Mouse (Mus musculus) hindbrain, embryonic 11.5 days (tissue): ENCODE results near the gene Gatad1. TPM values are rescaled to one million over a fixed set of nuclear protein-coding genes. Genes with fewer than 3 reads are reported as not detected.
A peak's percentile ranks its signal among the peaks of the same experiment; 100 is the strongest.
"Not testable (repeated sequence)": the region's sequence is repeated elsewhere in the genome, so short reads cannot be mapped to it uniquely, and the experiment has no call there.

ENCODE experiments used
- ATAC-seq: fragments of 200-750 bp; cut with Nextera tagmentation; 2 replicates; pipeline ENCODE4 v1.8.0; 2017; ENCODE audit warnings: mild to moderate bottlenecking, moderate TSS enrichment, moderate library complexity; ENCODE audit not compliant: low FRiP score
- DNase-seq: peaks from one replicate; pipeline ENCODE4 v3.0.0-alpha.2; 2015; ENCODE audit warnings: low spot score
- H3K27ac ChIP-seq: fragments of 300-500 bp; sonication (generic); 2 replicates; pipeline ENCODE4 v1.5.1; 2014; ENCODE audit warnings: mild to moderate bottlenecking, low read depth, low read length
- H3K27me3 ChIP-seq: fragments of 300-500 bp; sonication (generic); 2 replicates; pipeline ENCODE4 v1.6.1; 2014; ENCODE audit warnings: mild to moderate bottlenecking, low read length, moderate library complexity, mixed read lengths; ENCODE audit not compliant: control insufficient read depth, insufficient read depth
- H3K36me3 ChIP-seq: fragments of 300-500 bp; sonication (generic); 2 replicates; pipeline ENCODE4 v1.6.1; 2014; ENCODE audit warnings: mild to moderate bottlenecking, low read length, moderate library complexity, mixed read lengths; ENCODE audit not compliant: control insufficient read depth, insufficient read depth
- H3K4me1 ChIP-seq: fragments of 300-500 bp; sonication (generic); replicated peaks from 2 replicates; pipeline ENCODE4 v1.6.1; 2014; ENCODE audit warnings: low read length, mixed read lengths; ENCODE audit not compliant: control insufficient read depth, insufficient read depth
- H3K4me2 ChIP-seq: fragments of 300-500 bp; sonication (generic); replicated peaks from 2 replicates; pipeline ENCODE4 v1.6.1; 2014; ENCODE audit warnings: mild to moderate bottlenecking, low read depth, low read length
- H3K4me3 ChIP-seq: fragments of 300-500 bp; sonication (generic); 2 replicates; pipeline ENCODE4 v1.5.1; 2014; ENCODE audit warnings: low read depth, low read length
- H3K9ac ChIP-seq: fragments of 300-500 bp; sonication (generic); 2 replicates; pipeline ENCODE4 v1.6.1; 2014; ENCODE audit warnings: low read depth, low read length
- H3K9me3 ChIP-seq: fragments of 300-500 bp; sonication (generic); 2 replicates; pipeline ENCODE4 v1.6.1; 2016; ENCODE audit warnings: low read length; ENCODE audit not compliant: control insufficient read depth
- WGBS: fragments of 180-500 bp; shearing (Covaris S2); extraction: QIAGEN DNeasy Blood & Tissue Kit; methylation state at CpG from one replicate; pipeline ENCODE4 v1.1.7; 2014; 5-methylcytosine and 5-hydroxymethylcytosine counted together
- polyA plus RNA-seq: library from polyadenylated mRNA; unstranded; fragments of >200 nt; fragmentation: Nextera tagmentation; extraction: Ambion mirVana; gene quantifications from 2 replicates; pipeline ENCODE4 v1.2.1, GENCODE M21; 2014

The Gatad1 gene
- polyA plus RNA-seq, 1 experiment from 2014 or later, result 78.7 TPM

DNA sequence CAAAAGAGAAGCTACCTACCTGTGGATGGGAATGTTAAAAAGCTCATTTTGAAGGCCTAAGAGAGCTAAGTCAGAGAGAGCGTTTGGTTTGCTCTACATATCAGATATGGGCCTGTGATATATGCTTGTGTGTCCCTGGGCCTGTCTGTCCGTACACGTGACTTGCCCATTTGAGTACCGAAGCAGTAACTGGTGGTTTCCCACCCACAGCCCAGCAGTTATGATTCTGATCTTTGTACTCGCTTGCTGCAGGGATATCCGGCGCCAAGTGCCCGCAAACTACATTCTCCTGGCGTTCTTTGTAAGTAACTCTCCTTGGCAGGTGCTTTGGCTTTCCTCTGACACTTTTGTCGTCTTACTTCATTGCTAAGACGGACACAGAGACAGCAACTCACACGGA is 9.6 kb upstream of the Gatad1 start:
- WGBS, result 89% methylated on average over 12 of the region's 12 CpGs
- Histone ChIP-seq H3K36me3 (no peaks in the 10 kb centered on the region), H3K9me3 (no peaks in the 10 kb centered on the region), H3K4me2 (no peak overlapping the region), H3K27me3 (no peaks in the 10 kb centered on the region), H3K4me1 (no peaks in the 10 kb centered on the region), H3K4me3 (no peak overlapping the region), H3K27ac (no peak overlapping the region), H3K9ac (no peak overlapping the region)
- ATAC-seq (no peak), DNase-seq (no peak)

DNA sequence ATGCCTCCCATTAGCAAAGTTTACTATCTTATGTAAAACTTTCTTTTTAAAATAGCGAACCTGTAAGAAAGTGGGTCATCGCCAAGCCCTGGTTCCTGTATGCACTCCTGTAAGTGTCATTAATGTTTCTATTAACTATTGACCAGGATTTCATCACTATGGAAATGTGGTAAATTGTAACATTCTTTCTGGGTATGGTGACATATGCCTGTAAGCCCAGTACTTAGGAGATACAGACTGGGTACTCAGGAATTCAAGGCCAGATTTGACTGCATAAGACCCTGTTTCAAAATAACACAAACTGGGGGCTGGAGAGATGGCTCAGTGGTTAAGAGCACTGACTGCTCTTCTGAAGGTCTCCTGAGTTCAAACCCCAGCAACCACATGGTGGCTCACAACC is 8.2 kb upstream of the Gatad1 start:
- 85% methylated on average over 2 of the region's 2 CpGs for WGBS
- ATAC-seq (no peak), DNase-seq (no peak)
- no peaks in the 10 kb centered on the region for H3K9me3 ChIP-seq
- no peaks in the 10 kb centered on the region for H3K4me1 ChIP-seq
- no peak overlapping the region for H3K27ac ChIP-seq
- no peak overlapping the region for H3K4me3 ChIP-seq
- no peak overlapping the region for H3K4me2 ChIP-seq
- no peaks in the 10 kb centered on the region for H3K27me3 ChIP-seq
- no peak overlapping the region for H3K9ac ChIP-seq
- H3K36me3 ChIP-seq, result no peaks in the 10 kb centered on the region

DNA sequence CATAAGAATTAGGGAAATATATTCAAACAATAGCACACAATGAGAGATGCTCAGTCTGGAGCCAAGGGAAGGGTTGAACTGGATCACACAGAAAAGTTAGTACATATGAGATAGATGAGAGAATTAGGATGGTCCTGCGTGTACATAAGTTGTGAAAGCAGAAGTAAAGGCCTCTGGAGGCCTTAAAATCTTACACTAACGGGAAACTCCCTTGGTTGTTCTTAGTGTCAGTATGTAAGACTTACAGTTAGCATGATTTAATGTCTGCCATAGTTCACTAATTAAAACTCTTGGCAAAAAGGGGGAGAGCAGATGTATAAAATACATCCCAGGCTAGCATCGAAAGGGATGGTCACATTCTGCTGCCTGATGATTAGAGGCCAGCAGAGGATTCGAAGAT is 3.2 kb downstream of the Gatad1 start:
- H3K4me2 ChIP-seq, result no peak overlapping the region
- H3K36me3 ChIP-seq, result no peaks in the 10 kb centered on the region
- ATAC-seq (no peak), DNase-seq (no peak)
- no peaks in the 10 kb centered on the region for H3K9me3 ChIP-seq
- no peaks in the 10 kb centered on the region for H3K4me1 ChIP-seq
- no peaks in the 10 kb centered on the region for H3K27me3 ChIP-seq
- H3K27ac ChIP-seq, result no peak overlapping the region
- H3K9ac ChIP-seq, result no peak overlapping the region
- no peak overlapping the region for H3K4me3 ChIP-seq
- 92% methylated on average over 4 of the region's 4 CpGs for WGBS

DNA sequence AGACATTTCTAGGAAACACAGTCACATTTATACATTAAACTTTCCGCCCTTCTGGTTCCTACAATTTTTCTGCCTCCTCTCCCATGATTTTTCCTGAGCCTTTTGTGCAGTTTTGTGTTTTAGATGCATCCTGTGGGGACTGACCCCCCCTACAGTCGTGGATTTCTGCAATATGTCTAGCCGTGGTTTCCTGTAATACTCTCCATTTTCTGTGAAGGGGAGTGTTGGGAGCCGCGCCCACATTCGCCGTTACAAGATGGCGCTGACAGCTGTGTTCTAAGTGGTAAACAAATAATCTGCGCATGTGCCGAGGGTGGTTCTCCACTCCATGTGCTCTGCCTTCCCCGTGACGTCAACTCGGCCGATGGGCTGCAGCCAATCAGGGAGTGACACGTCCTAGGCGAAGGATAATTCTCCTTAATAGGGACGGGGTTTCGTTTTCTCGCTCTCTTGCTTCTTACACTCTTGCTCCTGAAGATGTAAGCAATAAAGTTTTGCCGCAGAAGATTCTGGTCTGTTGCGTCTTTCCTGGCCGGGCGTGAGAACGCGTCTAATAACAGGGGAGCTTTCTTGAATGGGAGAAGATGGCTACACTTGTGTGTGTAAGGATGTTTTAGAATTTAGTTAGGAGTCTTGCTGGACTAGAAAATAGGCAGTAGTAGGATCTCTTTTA is 3.9 kb downstream of the Gatad1 start:
- not testable (repeated sequence) for H3K4me1 ChIP-seq, H3K9ac ChIP-seq, H3K27ac ChIP-seq, DNase-seq, H3K9me3 ChIP-seq, H3K4me3 ChIP-seq, H3K4me2 ChIP-seq, H3K36me3 ChIP-seq, ATAC-seq, H3K27me3 ChIP-seq
- WGBS, result 95% methylated on average over 14 of the region's 25 CpGs

DNA sequence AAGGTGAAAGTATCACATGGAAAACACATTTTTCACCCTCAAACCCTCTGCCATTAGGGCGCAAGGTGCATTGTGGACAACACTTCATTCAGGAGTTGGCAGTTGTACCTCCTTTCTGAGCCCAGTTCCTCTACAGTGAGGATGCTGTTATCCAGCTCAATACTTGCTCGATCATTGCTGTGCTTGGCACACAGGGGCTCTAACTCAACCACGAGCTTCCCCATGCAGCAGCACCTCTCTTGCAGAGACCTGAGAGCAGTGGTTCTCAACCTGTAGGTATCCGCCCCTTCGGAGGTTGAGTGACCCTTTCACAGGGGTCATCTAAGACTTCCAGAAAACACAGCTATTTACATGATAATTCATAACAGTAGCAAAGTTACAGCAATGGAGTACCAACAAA is 5.4 kb downstream of the Gatad1 start:
- no peak overlapping the region for H3K4me3 ChIP-seq
- no peaks in the 10 kb centered on the region for H3K4me1 ChIP-seq
- H3K4me2 ChIP-seq, result no peak overlapping the region
- WGBS, result 87% methylated on average over 5 of the region's 5 CpGs
- ATAC-seq (no peak), DNase-seq (no peak)
- H3K9me3 ChIP-seq, result no peaks in the 10 kb centered on the region
- H3K36me3 ChIP-seq, result no peaks in the 10 kb centered on the region
- H3K9ac ChIP-seq, result no peak overlapping the region
- no peaks in the 10 kb centered on the region for H3K27me3 ChIP-seq
- H3K27ac ChIP-seq, result no peak overlapping the region

DNA sequence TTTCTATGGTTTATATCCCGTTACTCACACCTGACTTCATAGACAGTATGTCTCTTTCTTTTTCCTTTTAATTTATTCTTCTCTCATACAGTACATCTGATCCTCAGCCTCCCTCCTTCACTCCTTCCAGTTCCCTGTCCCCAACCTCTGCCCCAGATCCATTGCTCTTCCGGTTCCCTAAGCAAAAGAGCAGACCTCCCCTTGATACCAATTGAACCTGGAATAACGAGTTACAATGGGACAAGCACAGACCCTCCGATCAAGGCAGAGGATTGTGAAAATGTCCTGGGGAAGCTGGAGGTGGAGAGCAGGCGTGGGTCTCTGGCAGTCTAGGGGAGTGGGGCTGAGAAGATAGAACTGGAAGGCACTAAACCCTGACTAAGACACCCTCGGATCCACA is 6.1 kb downstream of the Gatad1 start, which contains the start of gene Tmbim7:
TSS of gene Tmbim7 (plus strand) at position 301 of the 400 bp plus-strand sequence.
- 87% methylated on average over 6 of the region's 6 CpGs for WGBS
- Histone ChIP-seq H3K4me3 (no peak within 1 kb of the TSS), H3K27me3 (no peaks in the 10 kb centered on the region), H3K4me1 (no peaks in the 10 kb centered on the region), H3K9ac (no peak within 1 kb of the TSS), H3K27ac (no peak within 1 kb of the TSS), H3K4me2 (no peak within 1 kb of the TSS), H3K36me3 (no peaks in the 10 kb centered on the region), H3K9me3 (no peaks in the 10 kb centered on the region)
- DNase-seq, result no peak
- ATAC-seq, result no peak

DNA sequence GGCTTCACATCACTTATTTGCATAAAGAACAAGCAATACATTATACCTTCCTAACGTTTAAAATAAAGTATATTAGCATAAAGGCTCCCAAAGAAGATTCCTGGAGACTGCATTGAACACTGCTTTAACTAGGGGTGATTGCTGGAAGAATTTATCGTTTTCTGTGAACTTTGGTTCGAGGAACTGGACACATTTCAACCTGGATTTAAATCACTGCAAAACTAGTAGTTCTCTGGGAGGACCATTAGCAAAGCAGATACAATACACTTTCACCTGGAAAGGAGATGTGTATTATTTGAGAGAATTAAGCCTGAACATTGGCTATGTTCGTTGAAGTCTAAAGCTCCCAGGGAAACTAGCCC is 8.2 kb downstream of the Gatad1 start:
- H3K4me2 ChIP-seq, result no peak overlapping the region
- WGBS, result 74% methylated on average over 4 of the region's 4 CpGs
- no peak overlapping the region for H3K27ac ChIP-seq
- no peaks in the 10 kb centered on the region for H3K9me3 ChIP-seq
- H3K4me1 ChIP-seq, result no peaks in the 10 kb centered on the region
- H3K9ac ChIP-seq, result no peak overlapping the region
- H3K36me3 ChIP-seq, result no peaks in the 10 kb centered on the region
- DNase-seq (no peak), ATAC-seq (no peak)
- no peak overlapping the region for H3K4me3 ChIP-seq
- no peaks in the 10 kb centered on the region for H3K27me3 ChIP-seq

DNA sequence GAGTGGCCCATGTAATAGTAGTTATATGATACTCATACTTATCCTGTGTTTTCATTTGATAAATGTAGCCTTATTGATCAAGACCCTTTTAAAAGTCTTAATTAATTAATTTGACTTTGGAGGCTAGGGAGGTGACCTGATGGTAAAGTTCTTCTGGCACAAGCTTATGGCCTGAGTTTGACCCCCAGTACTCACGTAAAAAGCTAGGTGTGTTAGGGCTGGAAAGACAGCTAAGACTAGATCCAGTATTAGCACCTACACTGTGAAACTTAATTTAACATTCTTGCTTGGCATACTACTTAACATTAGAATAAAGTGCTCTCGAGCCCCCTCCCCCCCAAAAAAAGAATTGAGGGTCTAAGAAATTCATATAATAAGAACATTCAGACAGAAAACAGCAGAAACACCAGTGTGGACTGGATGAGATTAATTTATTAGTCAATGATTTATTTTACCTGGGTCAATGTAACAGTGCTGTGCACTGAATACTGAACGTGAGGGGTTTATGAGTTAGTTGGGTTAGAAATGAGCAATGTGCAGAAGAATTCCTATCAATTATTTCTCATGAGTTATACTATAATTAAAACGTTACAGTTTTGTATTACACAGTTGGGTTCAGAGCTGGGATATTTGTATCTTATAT is 8.7 kb downstream of the Gatad1 start:
- no peaks in the 10 kb centered on the region for H3K27me3 ChIP-seq
- H3K9ac ChIP-seq, result no peak overlapping the region
- ATAC-seq (peak; percentile 62), DNase-seq (no peak)
- H3K4me3 ChIP-seq, result no peak overlapping the region; the same call in 1 of the 2 replicates
- H3K4me1 ChIP-seq, result no peaks in the 10 kb centered on the region
- no peaks in the 10 kb centered on the region for H3K36me3 ChIP-seq
- no peaks in the 10 kb centered on the region for H3K9me3 ChIP-seq
- WGBS, result 54% methylated on average over 4 of the region's 4 CpGs
- H3K4me2 ChIP-seq, result no peak overlapping the region
- H3K27ac ChIP-seq, result no peak overlapping the region

DNA sequence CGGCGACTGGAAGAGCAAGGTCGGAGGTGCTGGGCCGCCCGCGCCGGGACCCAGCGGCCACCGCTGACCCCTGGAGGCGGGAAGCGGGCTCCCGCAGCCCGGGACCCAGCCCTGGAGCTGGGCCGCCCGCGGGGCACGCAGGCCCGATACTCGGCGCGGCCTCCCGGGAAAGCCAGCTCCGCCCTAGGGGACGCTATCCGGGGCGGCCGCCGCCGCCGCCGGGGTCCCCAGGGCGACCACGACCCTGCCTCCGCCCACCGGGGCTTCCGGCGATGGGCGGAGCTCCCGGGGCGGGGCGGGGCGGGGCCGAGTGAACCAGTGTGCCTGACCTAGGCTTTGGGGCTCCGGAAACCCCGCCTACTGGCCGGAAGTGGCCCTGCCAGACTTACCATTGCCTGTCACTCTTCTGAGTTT is 9.3 kb downstream of the Gatad1 start:
- ATAC-seq (peak; percentile 98), DNase-seq (peak; percentile 93)
- H3K36me3 ChIP-seq, result no peaks in the 10 kb centered on the region
- no peaks in the 10 kb centered on the region for H3K9me3 ChIP-seq
- 2% methylated on average over 20 of the region's 46 CpGs for WGBS
- H3K27ac ChIP-seq, result peak overlapping the region; percentile 88
- H3K4me2 ChIP-seq, result peak overlapping the region; percentile 56
- H3K27me3 ChIP-seq, result no peaks in the 10 kb centered on the region
- no peaks in the 10 kb centered on the region for H3K4me1 ChIP-seq
- peak overlapping the region; percentile 93 for H3K9ac ChIP-seq
- peak overlapping the region; percentile 95 for H3K4me3 ChIP-seq
